Mouse (Mus musculus): ENCODE measurements at regions not wholly inside any gene's neighbourhood (a gene's known extent, or its start where the extent isn't known, plus 50 kb on each side); places are given as distances from the start of the nearest gene placed in this dataset.

- TF ChIP-seq CTCF (conservative IDR thresholded peaks at IDR 0.05; ENCODE audit: low read length) (no peak), POU5F1 (IDR thresholded peaks at IDR 0.05; ENCODE audit: borderline replicate concordance, low read length) (no peak), NANOG (IDR thresholded peaks at IDR 0.05; ENCODE audit: borderline replicate concordance, low read length) (no peak)
Observed at GRCm38 (mm10) chr19:51330010-51330409, 651.6 kb upstream of the Sorcs1 start.
